Mouse (Mus musculus): ENCODE data around the gene Kmt5b. TPM values are rescaled to one million over a fixed set of nuclear protein-coding genes. Genes with fewer than 3 reads are reported as not detected.

The Kmt5b gene
- polyA plus RNA-seq, 1 experiment from 2014 or later, result 41.7 TPM

- Histone ChIP-seq H3K27me3 (ENCODE audit: control insufficient read depth, insufficient read depth, low read length) (no peaks in the 10 kb centered on the region), H3K4me2 (replicated peaks; ENCODE audit: low read depth, low read length) (no peak overlapping the region), H3K4me1 (ENCODE audit: control insufficient read depth, insufficient read depth, low read length) (no peaks in the 10 kb centered on the region), H3K36me3 (ENCODE audit: control insufficient read depth, insufficient read depth, low read length) (peaks cover 12% of the 10 kb centered on the region), H3K27ac (ENCODE audit: low read depth, low read length) (no peak overlapping the region), H3K9ac (ENCODE audit: low read depth, low read length) (no peak overlapping the region), H3K9me3 (ENCODE audit: control insufficient read depth, low read length) (no peaks in the 10 kb centered on the region), H3K4me3 (ENCODE audit: low read length) (no peak overlapping the region)
- WGBS, result 82% methylated on average over 2 of the region's 2 CpGs
- ATAC-seq (ENCODE audit: low FRiP score, low TSS enrichment), result no peak
These were observed 97.7 kb downstream of the Kmt5b start for GRCm38 (mm10) chr19:3864960-3865359.

Other genes with a start within 250 kb of the Kmt5b start
- gene Ppp6r3, start 191.7 kb upstream of the Kmt5b start, polyA plus RNA-seq (2014; fragmentation: Nextera tagmentation; extraction: Ambion mirVana), result 44.8 and 81.1 TPM in 2 replicates
- 7.7 and 10.1 TPM in 2 replicates for gene Lrp5, start 80.9 kb upstream of the Kmt5b start, polyA plus RNA-seq (2014; fragmentation: Nextera tagmentation; extraction: Ambion mirVana)
- 33.7 and 38.6 TPM in 2 replicates for gene 1810055G02Rik, start 59.1 kb upstream of the Kmt5b start, polyA plus RNA-seq (2014; fragmentation: Nextera tagmentation; extraction: Ambion mirVana)
- 46.8 and 62.6 TPM in 2 replicates for gene Chka, start 84.4 kb downstream of the Kmt5b start, polyA plus RNA-seq (2014; fragmentation: Nextera tagmentation; extraction: Ambion mirVana)
- 26.2 and 35.0 TPM in 2 replicates for gene Tcirg1, start 139.7 kb downstream of the Kmt5b start, polyA plus RNA-seq (2014; fragmentation: Nextera tagmentation; extraction: Ambion mirVana)
- gene Ndufs8, start 145.4 kb downstream of the Kmt5b start, polyA plus RNA-seq (2014; fragmentation: Nextera tagmentation; extraction: Ambion mirVana), result 397 and 412 TPM in 2 replicates
- gene Aldh3b1, start 162.4 kb downstream of the Kmt5b start, polyA plus RNA-seq (2014; fragmentation: Nextera tagmentation; extraction: Ambion mirVana), result 2.8 and 3.0 TPM in 2 replicates
- 7.0 and 12.4 TPM in 2 replicates for gene Unc93b1, start 167.8 kb downstream of the Kmt5b start, polyA plus RNA-seq (2014; fragmentation: Nextera tagmentation; extraction: Ambion mirVana)
- not detected in 2 replicates for gene Aldh3b3, start 191.2 kb downstream of the Kmt5b start, polyA plus RNA-seq (2014; fragmentation: Nextera tagmentation; extraction: Ambion mirVana)
- gene Aldh3b2, start 204.9 kb downstream of the Kmt5b start, polyA plus RNA-seq (2014; fragmentation: Nextera tagmentation; extraction: Ambion mirVana), result 1.3 and 1.6 TPM in 2 replicates
- gene Acy3, start 219.1 kb downstream of the Kmt5b start, polyA plus RNA-seq (2014; fragmentation: Nextera tagmentation; extraction: Ambion mirVana), result 22.4 and 26.3 TPM in 2 replicates
- 0.74 and 1.1 TPM in 2 replicates for gene Tbx10, start 225.3 kb downstream of the Kmt5b start, polyA plus RNA-seq (2014; fragmentation: Nextera tagmentation; extraction: Ambion mirVana)
- gene Nudt8, start 233.2 kb downstream of the Kmt5b start, polyA plus RNA-seq (2014; fragmentation: Nextera tagmentation; extraction: Ambion mirVana), result 37.6 and 38.5 TPM in 2 replicates
- 2.5 and 2.7 TPM in 2 replicates for gene Gm49405, start 233.2 kb downstream of the Kmt5b start, polyA plus RNA-seq (2014; fragmentation: Nextera tagmentation; extraction: Ambion mirVana)
- 4.5 and 5.8 TPM in 2 replicates for gene Doc2g, start 235.9 kb downstream of the Kmt5b start, polyA plus RNA-seq (2014; fragmentation: Nextera tagmentation; extraction: Ambion mirVana)
- gene Ndufv1, start 245.4 kb downstream of the Kmt5b start, polyA plus RNA-seq (2014; fragmentation: Nextera tagmentation; extraction: Ambion mirVana), result 214 and 223 TPM in 2 replicates